Mouse (Mus musculus): ENCODE results near the gene Fam196b. TPM values are rescaled to one million over a fixed set of nuclear protein-coding genes. Genes with fewer than 3 reads are reported as not detected.

Gene Fam196b
- polyA plus RNA-seq, 1 experiment from 2014 or later, result 0.11 TPM

DNA sequence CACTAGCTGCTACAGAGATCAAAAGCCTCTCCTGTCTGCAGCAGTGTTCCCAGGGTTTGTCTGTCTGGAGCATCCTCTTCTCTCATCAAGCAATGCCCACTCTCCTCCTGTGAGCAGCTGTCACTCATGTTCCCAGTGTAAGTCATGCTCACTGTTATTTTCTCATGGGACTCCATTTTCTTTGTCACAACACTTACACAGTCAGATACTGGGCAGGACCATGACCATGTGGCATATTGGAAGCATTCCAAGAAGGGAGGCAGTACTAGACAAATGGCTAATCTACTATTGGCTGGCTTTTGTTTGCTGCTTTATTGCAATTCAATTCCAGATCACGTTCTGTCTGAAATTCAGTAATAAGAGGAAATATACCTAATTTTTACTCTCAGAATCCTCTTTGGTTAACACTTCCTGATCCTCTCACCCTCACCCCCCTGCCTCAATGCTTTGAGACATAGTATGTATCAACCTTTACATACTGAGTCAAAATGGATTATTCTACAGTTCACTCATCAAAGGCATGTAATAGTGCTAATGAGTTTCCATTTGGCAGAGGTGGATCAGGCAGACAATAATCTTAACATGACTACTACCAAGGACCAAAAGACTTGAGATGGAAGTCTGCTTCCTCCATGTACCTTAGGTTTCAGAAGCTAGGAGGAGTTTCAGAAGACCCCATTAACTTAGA lies 70.5 kb downstream of the Fam196b start:
- Histone ChIP-seq H3K27ac (ENCODE audit: low read length) (no peak overlapping the region), H3K9ac (ENCODE audit: low read depth, low read length) (no peak overlapping the region), H3K4me2 (ENCODE audit: low read depth, low read length) (no peak overlapping the region), H3K27me3 (ENCODE audit: control insufficient read depth, insufficient read depth, low read depth, low read length) (no peaks in the 10 kb centered on the region), H3K9me3 (replicated peaks; ENCODE audit: control insufficient read depth, low read length) (no peaks in the 10 kb centered on the region), H3K36me3 (ENCODE audit: control insufficient read depth, insufficient read depth) (no peaks in the 10 kb centered on the region), H3K4me3 (ENCODE audit: low read depth, low read length) (no peak overlapping the region), H3K4me1 (ENCODE audit: control insufficient read depth, low read depth, low read length) (no peaks in the 10 kb centered on the region)
- WGBS (ENCODE audit: insufficient replicate concordance), result 50% methylated on average over 1 of the region's 1 CpGs
- ATAC-seq (ENCODE audit: low read depth), result no peak

DNA sequence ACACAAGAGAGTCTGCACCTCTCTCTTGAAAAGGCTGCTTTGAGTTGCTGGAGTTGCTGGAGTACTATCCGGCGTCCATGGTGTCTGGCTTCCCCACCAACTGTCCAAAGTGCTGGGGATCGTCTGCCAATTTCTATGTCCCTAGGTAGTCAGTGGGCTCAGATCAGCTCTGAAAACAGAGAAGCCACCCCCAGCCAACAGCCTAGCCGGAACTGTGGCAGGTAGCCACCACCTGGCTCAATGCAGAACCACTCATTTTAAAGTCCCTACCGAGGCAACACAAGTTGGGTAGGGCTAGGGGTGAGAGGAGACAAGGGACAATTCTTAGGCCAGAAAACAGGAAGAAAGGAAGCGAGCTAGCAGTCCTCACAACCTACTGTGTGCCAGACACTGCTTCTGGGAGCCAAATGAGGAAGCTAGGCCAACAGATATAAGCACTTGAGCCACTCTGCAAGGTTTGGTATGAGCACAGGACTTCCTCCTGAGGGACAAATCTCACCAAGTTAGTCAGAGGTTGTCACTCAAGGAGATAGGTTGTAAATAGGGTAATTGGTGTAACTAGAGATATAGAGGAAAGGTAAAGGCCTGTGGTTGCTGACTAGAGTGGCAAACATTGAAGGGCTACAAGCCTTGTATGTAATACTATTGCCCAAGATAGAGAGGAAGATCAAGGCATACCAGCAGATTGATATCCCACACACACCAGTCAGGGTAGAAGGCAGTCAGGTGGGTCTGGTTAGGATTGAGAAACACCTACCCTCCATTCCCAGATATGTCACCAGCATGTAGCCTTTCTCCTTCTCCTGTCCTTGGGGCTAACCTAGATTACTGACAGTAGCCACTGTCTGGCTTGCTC lies 74.9 kb downstream of the Fam196b start:
- H3K4me2 ChIP-seq (ENCODE audit: low read depth, low read length), result no peak overlapping the region
- no peaks in the 10 kb centered on the region for H3K27me3 ChIP-seq (ENCODE audit: control insufficient read depth, insufficient read depth, low read depth, low read length)
- no peak overlapping the region for H3K9ac ChIP-seq (ENCODE audit: low read depth, low read length)
- H3K27ac ChIP-seq (ENCODE audit: low read length), result no peak overlapping the region
- no peak overlapping the region for H3K4me3 ChIP-seq (ENCODE audit: low read depth, low read length)
- H3K36me3 ChIP-seq (ENCODE audit: control insufficient read depth, insufficient read depth), result no peaks in the 10 kb centered on the region
- no peak for ATAC-seq (ENCODE audit: low read depth)
- no peaks in the 10 kb centered on the region for H3K4me1 ChIP-seq (ENCODE audit: control insufficient read depth, low read depth, low read length)
- H3K9me3 ChIP-seq (replicated peaks; ENCODE audit: control insufficient read depth, low read length), result no peaks in the 10 kb centered on the region
- WGBS (ENCODE audit: insufficient replicate concordance), result 48% methylated on average over 6 of the region's 6 CpGs

DNA sequence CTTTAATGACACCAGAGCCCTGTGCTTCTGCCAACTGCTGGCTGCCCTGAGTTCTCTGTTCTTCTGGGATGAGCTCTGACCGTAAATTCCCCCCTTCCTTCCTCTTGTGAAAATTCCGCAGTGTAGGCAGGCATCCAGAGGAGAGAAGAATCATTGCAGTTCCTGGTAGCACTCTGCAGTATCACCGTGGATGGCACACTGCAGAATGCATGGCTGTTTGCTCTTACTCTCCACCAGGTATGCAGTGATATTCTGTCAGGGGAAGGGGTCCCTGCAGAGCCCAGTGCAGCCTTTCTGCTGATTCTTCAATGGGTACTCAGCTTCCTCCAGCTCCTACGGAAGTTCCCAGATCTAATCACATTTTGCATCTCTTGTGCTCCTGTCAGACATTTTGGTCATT lies 77.5 kb downstream of the Fam196b start:
- H3K27ac ChIP-seq (ENCODE audit: low read length), result no peak overlapping the region
- 40% methylated on average over 4 of the region's 4 CpGs for WGBS (ENCODE audit: insufficient replicate concordance)
- H3K4me1 ChIP-seq (ENCODE audit: control insufficient read depth, low read depth, low read length), result no peaks in the 10 kb centered on the region
- no peaks in the 10 kb centered on the region for H3K27me3 ChIP-seq (ENCODE audit: control insufficient read depth, insufficient read depth, low read depth, low read length)
- H3K36me3 ChIP-seq (ENCODE audit: control insufficient read depth, insufficient read depth), result no peaks in the 10 kb centered on the region
- H3K4me2 ChIP-seq (ENCODE audit: low read depth, low read length), result no peak overlapping the region
- H3K9me3 ChIP-seq (replicated peaks; ENCODE audit: control insufficient read depth, low read length), result no peaks in the 10 kb centered on the region
- no peak overlapping the region for H3K9ac ChIP-seq (ENCODE audit: low read depth, low read length)
- no peak for ATAC-seq (ENCODE audit: low read depth)
- no peak overlapping the region for H3K4me3 ChIP-seq (ENCODE audit: low read depth, low read length)

DNA sequence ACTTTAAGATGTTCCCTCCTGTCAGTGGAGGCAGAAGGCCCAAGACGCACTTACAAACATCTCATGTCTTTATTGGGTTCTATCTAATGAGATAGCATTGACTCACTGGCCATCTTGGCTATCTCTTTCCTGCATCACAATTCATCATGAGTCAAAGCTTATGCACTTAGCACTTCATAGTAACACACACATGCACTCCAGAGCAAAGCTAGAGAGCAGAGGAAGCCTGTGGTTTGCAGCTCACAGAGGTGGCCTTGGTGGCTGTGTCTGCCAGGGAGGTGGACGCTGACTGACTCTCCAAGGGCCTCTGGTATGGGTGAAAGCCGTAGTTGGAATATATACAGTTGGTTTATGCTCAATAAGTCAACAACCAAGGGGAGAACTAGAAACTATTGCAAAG lies 81.2 kb downstream of the Fam196b start:
- ATAC-seq (ENCODE audit: low read depth), result no peak
- Histone ChIP-seq H3K27me3 (ENCODE audit: control insufficient read depth, insufficient read depth, low read depth, low read length) (no peaks in the 10 kb centered on the region), H3K4me1 (ENCODE audit: control insufficient read depth, low read depth, low read length) (no peaks in the 10 kb centered on the region), H3K4me3 (ENCODE audit: low read depth, low read length) (no peak overlapping the region), H3K9me3 (replicated peaks; ENCODE audit: control insufficient read depth, low read length) (no peaks in the 10 kb centered on the region), H3K36me3 (ENCODE audit: control insufficient read depth, insufficient read depth) (no peaks in the 10 kb centered on the region), H3K27ac (ENCODE audit: low read length) (no peak overlapping the region), H3K9ac (ENCODE audit: low read depth, low read length) (no peak overlapping the region), H3K4me2 (ENCODE audit: low read depth, low read length) (no peak overlapping the region)
- WGBS (ENCODE audit: insufficient replicate concordance), result 34% methylated on average over 3 of the region's 3 CpGs

DNA sequence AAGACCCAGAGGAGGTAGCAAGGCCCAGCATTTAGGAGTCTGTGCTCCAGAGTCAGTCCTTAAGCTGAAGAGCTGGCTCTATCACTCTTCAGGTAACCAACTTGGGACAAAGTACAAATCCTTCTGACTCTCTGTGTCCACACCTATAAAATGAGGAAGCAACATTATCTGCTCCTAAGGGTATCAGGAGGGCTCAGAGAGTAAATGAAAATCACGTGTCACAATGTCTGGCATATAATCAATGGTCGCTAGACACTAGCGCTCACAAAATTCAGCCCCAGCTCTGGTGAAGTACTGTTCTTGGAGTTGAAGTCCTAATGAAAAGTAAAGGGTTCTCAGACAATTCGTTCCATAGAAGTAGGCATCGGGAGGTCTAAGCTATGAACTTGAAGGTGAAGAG lies 83.0 kb downstream of the Fam196b start:
- H3K27ac ChIP-seq (ENCODE audit: low read length), result no peak overlapping the region
- no peaks in the 10 kb centered on the region for H3K36me3 ChIP-seq (ENCODE audit: control insufficient read depth, insufficient read depth)
- no peaks in the 10 kb centered on the region for H3K27me3 ChIP-seq (ENCODE audit: control insufficient read depth, insufficient read depth, low read depth, low read length)
- H3K9me3 ChIP-seq (replicated peaks; ENCODE audit: control insufficient read depth, low read length), result no peaks in the 10 kb centered on the region
- no peak overlapping the region for H3K4me2 ChIP-seq (ENCODE audit: low read depth, low read length)
- no peak overlapping the region for H3K9ac ChIP-seq (ENCODE audit: low read depth, low read length)
- ATAC-seq (ENCODE audit: low read depth), result no peak
- H3K4me3 ChIP-seq (ENCODE audit: low read depth, low read length), result no peak overlapping the region
- 62% methylated on average over 5 of the region's 5 CpGs for WGBS (ENCODE audit: insufficient replicate concordance)
- no peaks in the 10 kb centered on the region for H3K4me1 ChIP-seq (ENCODE audit: control insufficient read depth, low read depth, low read length)

DNA sequence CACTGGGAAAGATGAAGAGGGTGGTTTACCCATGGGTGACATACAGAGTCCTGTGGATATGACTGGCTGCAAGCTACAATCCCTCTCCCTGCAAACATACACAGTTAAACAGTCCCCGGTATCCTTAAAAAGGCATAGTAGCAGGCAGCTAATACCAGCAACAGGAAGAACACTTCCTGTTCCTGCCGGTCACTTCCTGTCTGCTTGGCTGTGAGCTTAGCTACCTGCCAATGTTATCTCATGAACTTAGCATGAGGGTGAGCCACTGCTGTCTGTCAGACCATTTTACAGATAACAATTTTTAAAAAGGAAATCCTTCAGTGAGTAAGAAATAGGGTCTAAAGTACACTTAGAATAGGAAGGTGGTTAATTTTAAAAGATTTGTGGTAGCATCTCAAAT lies 83.9 kb downstream of the Fam196b start:
- H3K27me3 ChIP-seq (ENCODE audit: control insufficient read depth, insufficient read depth, low read depth, low read length), result no peaks in the 10 kb centered on the region
- no peaks in the 10 kb centered on the region for H3K4me1 ChIP-seq (ENCODE audit: control insufficient read depth, low read depth, low read length)
- 17% methylated on average over 2 of the region's 2 CpGs for WGBS (ENCODE audit: insufficient replicate concordance)
- no peak overlapping the region for H3K27ac ChIP-seq (ENCODE audit: low read length)
- H3K9me3 ChIP-seq (replicated peaks; ENCODE audit: control insufficient read depth, low read length), result no peaks in the 10 kb centered on the region
- no peak overlapping the region for H3K4me3 ChIP-seq (ENCODE audit: low read depth, low read length)
- ATAC-seq (ENCODE audit: low read depth), result 0 out of 2 replicates have a peak, but pooled peaks have one; percentile 16
- H3K4me2 ChIP-seq (ENCODE audit: low read depth, low read length), result no peak overlapping the region
- no peak overlapping the region for H3K9ac ChIP-seq (ENCODE audit: low read depth, low read length)
- H3K36me3 ChIP-seq (ENCODE audit: control insufficient read depth, insufficient read depth), result no peaks in the 10 kb centered on the region

DNA sequence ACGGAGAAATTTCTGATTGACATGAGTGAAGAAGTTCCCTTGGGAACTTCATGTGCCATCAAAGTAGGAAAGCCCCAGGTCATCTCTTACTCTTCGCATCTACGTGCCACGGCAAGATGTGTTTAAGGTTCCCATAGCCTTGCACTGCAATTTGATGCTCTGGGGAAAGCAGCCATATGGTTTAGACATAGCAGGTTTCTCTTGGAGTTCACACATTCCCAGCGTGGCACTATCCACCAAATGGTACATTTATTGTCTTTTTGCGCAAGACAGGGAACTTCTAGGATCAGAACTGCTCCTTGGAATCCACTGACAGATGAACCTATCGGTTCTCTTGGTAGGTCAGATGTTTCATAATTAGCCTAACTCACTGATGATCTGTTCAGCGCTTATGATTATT lies 86.7 kb downstream of the Fam196b start:
- Histone ChIP-seq H3K27me3 (ENCODE audit: control insufficient read depth, insufficient read depth, low read depth, low read length) (no peaks in the 10 kb centered on the region), H3K4me3 (ENCODE audit: low read depth, low read length) (no peak overlapping the region), H3K9ac (ENCODE audit: low read depth, low read length) (no peak overlapping the region), H3K9me3 (replicated peaks; ENCODE audit: control insufficient read depth, low read length) (no peaks in the 10 kb centered on the region), H3K36me3 (ENCODE audit: control insufficient read depth, insufficient read depth) (no peaks in the 10 kb centered on the region), H3K4me1 (ENCODE audit: control insufficient read depth, low read depth, low read length) (no peaks in the 10 kb centered on the region), H3K4me2 (ENCODE audit: low read depth, low read length) (no peak overlapping the region), H3K27ac (ENCODE audit: low read length) (no peak overlapping the region)
- ATAC-seq (ENCODE audit: low read depth), result no peak
- 71% methylated on average over 8 of the region's 8 CpGs for WGBS (ENCODE audit: insufficient replicate concordance)

DNA sequence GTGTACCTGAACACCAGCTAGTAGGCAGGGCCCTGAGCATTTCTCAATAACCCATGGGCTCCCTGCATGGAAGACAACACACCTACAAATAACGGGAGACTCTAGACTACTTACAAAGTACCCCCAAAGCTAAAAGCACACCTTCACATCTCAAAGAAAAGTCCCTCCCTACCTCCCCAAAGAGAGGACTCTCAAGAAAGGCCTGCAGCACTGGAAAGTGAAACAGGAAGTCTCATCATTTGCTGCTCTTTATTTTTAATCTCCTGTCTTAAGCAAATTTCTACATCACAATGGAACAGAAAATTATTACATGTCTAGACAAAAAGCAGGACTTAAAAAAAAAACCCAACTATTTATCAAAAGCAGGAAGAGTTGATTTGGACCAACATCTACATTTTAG lies 90.7 kb downstream of the Fam196b start:
- 60% methylated on average over 1 of the region's 1 CpGs for WGBS (ENCODE audit: insufficient replicate concordance)
- no peaks in the 10 kb centered on the region for H3K4me1 ChIP-seq (ENCODE audit: control insufficient read depth, low read depth, low read length)
- ATAC-seq (ENCODE audit: low read depth), result no peak
- H3K36me3 ChIP-seq (ENCODE audit: control insufficient read depth, insufficient read depth), result no peaks in the 10 kb centered on the region
- H3K9me3 ChIP-seq (replicated peaks; ENCODE audit: control insufficient read depth, low read length), result no peaks in the 10 kb centered on the region
- no peak overlapping the region for H3K4me3 ChIP-seq (ENCODE audit: low read depth, low read length)
- H3K9ac ChIP-seq (ENCODE audit: low read depth, low read length), result no peak overlapping the region
- no peaks in the 10 kb centered on the region for H3K27me3 ChIP-seq (ENCODE audit: control insufficient read depth, insufficient read depth, low read depth, low read length)
- H3K4me2 ChIP-seq (ENCODE audit: low read depth, low read length), result no peak overlapping the region
- no peak overlapping the region for H3K27ac ChIP-seq (ENCODE audit: low read length)

DNA sequence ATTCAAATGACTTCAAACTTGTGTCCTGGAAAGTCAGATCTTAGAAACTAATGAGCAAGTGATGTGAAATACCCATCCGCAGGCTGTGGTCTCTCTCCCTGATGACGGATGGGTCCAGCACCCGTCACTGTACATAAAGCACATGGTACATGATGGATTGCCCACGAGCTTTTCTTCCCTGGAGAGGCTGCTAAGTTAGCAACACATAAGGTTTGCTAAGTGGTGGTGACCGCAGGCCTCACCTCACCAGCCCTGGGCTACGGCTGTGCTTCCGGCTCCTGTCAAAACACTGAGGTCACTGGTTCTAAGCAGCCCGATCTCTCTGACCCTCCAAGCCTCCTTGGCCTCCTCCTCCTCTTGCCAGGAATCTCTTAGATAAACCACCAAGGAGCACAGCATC lies 91.7 kb downstream of the Fam196b start:
- Histone ChIP-seq H3K4me1 (ENCODE audit: control insufficient read depth, low read depth, low read length) (no peaks in the 10 kb centered on the region), H3K9me3 (replicated peaks; ENCODE audit: control insufficient read depth, low read length) (no peaks in the 10 kb centered on the region), H3K27me3 (ENCODE audit: control insufficient read depth, insufficient read depth, low read depth, low read length) (no peaks in the 10 kb centered on the region), H3K4me2 (ENCODE audit: low read depth, low read length) (no peak overlapping the region), H3K9ac (ENCODE audit: low read depth, low read length) (no peak overlapping the region), H3K27ac (ENCODE audit: low read length) (no peak overlapping the region), H3K4me3 (ENCODE audit: low read depth, low read length) (no peak overlapping the region), H3K36me3 (ENCODE audit: control insufficient read depth, insufficient read depth) (no peaks in the 10 kb centered on the region)
- ATAC-seq (ENCODE audit: low read depth), result no peak
- 67% methylated on average over 8 of the region's 8 CpGs for WGBS (ENCODE audit: insufficient replicate concordance)

Data from liver, embryonic 16.5 days (tissue).